Mouse (Mus musculus) heart, embryonic 16.5 days (tissue): ENCODE results near the gene Hmg20a. TPM values are rescaled to one million over a fixed set of nuclear protein-coding genes. Genes with fewer than 3 reads are reported as not detected.
A peak's percentile ranks its signal among the peaks of the same experiment; 100 is the strongest.

Experiments
- ATAC-seq: fragments of 200-750 bp; cut with Nextera tagmentation; replicated peaks from 2 replicates; pipeline ENCODE4 v1.8.0; 2017; ENCODE audit warnings: moderate number of reproducible peaks; ENCODE audit not compliant: insufficient read depth, low FRiP score; ENCODE audit errors: extremely low read depth
- H3K27ac ChIP-seq: fragments of 300-500 bp; sonication (generic); 2 replicates; pipeline ENCODE4 v1.5.1; 2014; ENCODE audit warnings: mild to moderate bottlenecking, low read length, control low read depth, moderate library complexity
- H3K27me3 ChIP-seq: fragments of 300-500 bp; sonication (generic); 2 replicates; pipeline ENCODE4 v1.6.1; 2014; ENCODE audit warnings: low read length, mixed read lengths; ENCODE audit not compliant: control insufficient read depth, insufficient read depth
- H3K36me3 ChIP-seq: fragments of 300-500 bp; sonication (generic); 2 replicates; pipeline ENCODE4 v1.6.1; 2014; ENCODE audit not compliant: control insufficient read depth, insufficient read depth
- H3K4me1 ChIP-seq: fragments of 300-500 bp; sonication (generic); 2 replicates; pipeline ENCODE4 v1.6.1; 2014; ENCODE audit warnings: low read length, mixed read lengths; ENCODE audit not compliant: control insufficient read depth, insufficient read depth
- H3K4me2 ChIP-seq: fragments of 300-500 bp; sonication (generic); 2 replicates; pipeline ENCODE4 v1.6.1; 2014; ENCODE audit warnings: low read depth, mild to moderate bottlenecking, control low read depth, low read length
- H3K4me3 ChIP-seq: fragments of 300-500 bp; sonication (generic); 2 replicates; pipeline ENCODE4 v1.5.1; 2014; ENCODE audit warnings: mild to moderate bottlenecking, control low read depth, low read length
- H3K9ac ChIP-seq: fragments of 300-500 bp; sonication (generic); 2 replicates; pipeline ENCODE4 v1.6.1; 2014; ENCODE audit warnings: low read length, control low read depth
- H3K9me3 ChIP-seq: fragments of 300-500 bp; sonication (generic); replicated peaks from 2 replicates; pipeline ENCODE4 v1.6.1; 2016; ENCODE audit warnings: low read length; ENCODE audit not compliant: control insufficient read depth
- WGBS: fragments of 180-500 bp; shearing (Covaris S2); extraction: QIAGEN DNeasy Blood & Tissue Kit; methylation state at CpG from one replicate; pipeline ENCODE4 v1.1.7; 2014; 5-methylcytosine and 5-hydroxymethylcytosine counted together
- polyA plus RNA-seq: library from polyadenylated mRNA; unstranded; fragments of >200 nt; fragmentation: Nextera tagmentation; extraction: Ambion mirVana; gene quantifications from 2 replicates; pipeline ENCODE4 v1.2.1, GENCODE M21; 2015

Hmg20a gene
- polyA plus RNA-seq, 1 experiment from 2014 or later: 54.1 TPM

DNA sequence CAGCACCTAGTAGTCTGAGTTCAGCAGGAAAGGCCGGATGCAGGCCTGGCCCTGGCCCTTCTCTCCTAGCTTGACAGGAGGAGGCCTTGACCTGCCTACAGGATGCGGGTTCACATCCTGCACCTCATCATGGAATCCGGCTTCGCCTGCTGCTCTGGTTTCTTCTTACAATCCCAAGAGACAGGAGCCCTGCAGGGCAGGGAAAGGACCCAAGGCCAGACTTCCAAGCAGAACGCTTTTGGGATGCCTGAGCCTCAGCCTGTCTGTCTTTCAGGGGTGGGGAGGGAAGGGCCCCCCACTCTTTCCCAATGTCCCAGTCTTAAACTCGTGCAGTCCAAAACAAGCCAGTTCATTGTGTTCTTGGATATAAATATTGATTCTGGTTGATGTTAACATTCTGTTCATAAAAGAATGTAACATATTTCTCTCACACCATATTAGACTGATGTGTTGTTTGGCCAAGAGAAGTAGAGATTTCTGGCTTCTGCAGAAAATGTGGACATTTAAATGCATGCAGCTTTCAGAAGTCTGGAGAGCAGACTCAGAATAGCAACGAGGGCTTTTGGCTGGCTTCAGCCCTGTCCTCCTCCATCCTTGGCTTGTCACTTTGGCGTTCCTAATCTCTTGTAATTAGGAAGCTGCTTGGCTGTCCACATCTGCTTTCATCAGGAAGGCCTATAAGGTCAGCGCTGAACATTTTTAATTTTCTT is 86.8 kb downstream of the Hmg20a start:
- Histone ChIP-seq H3K4me3 (peak overlapping the region; percentile 56), H3K4me1 (peaks cover 74% of the 10 kb centered on the region), H3K36me3 (no peaks in the 10 kb centered on the region), H3K4me2 (peak overlapping the region; percentile 93), H3K27me3 (no peaks in the 10 kb centered on the region), H3K9ac (peak overlapping the region; percentile 55), H3K27ac (peak overlapping the region; percentile 100), H3K9me3 (no peaks in the 10 kb centered on the region)
- WGBS: 45% methylated on average over 9 of the region's 9 CpGs
- peak; percentile 10; the same call in 1 of the 2 replicates for ATAC-seq

DNA sequence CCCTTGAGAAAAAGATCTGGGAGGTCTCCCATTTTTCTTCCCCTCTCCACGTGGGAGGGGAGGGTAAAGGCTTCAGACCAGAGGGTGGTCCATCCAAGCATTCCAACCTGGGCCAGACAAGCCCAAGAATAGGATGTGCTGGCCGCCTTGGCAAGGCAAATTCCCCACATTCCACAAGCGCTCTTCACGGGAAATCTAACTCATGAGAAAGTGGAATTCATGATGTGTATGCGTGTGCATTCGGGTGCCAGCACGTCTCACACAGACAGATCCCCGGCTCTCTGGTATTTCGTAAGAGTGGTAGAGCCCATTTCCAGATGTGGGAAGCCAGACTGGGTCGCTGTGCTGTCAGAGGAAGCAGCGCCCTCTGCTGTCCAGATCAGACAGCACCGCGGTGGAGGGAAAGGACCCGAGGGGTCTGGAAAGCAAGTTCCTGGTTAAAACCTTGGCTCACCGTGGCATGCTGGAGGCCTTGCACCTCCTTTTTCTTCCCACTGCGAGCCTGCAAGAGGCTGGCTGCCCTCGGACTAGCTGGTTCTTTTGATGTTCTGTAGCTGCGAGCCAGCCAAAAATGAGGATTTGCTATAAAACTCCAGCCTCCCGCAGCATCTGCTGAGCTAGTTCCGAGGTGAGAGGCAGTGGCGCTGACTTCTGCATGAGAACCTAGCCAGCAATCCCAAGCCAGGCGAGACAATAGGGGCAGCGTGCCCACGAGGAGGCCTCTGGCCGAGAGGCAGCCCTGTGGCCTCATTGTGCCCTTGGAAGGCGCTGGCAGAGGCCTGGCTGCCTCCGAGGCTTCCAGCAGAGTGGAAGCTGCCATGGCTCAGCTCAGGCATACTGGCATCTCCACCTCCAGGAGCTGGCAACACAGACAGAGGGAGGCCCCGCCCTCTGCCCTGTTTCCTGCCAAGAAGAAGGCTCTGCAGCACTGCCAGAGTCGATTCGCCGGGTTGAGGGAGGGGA is 87.7 kb downstream of the Hmg20a start:
- Histone ChIP-seq H3K36me3 (no peaks in the 10 kb centered on the region), H3K4me3 (peak overlapping the region; percentile 56), H3K27me3 (no peaks in the 10 kb centered on the region), H3K4me1 (peaks cover 69% of the 10 kb centered on the region), H3K9ac (peak overlapping the region; percentile 85), H3K4me2 (peak overlapping the region; percentile 93), H3K9me3 (no peaks in the 10 kb centered on the region), H3K27ac (peak overlapping the region; percentile 100)
- ATAC-seq: peak; percentile 74
- 1% methylated on average over 31 of the region's 31 CpGs for WGBS

DNA sequence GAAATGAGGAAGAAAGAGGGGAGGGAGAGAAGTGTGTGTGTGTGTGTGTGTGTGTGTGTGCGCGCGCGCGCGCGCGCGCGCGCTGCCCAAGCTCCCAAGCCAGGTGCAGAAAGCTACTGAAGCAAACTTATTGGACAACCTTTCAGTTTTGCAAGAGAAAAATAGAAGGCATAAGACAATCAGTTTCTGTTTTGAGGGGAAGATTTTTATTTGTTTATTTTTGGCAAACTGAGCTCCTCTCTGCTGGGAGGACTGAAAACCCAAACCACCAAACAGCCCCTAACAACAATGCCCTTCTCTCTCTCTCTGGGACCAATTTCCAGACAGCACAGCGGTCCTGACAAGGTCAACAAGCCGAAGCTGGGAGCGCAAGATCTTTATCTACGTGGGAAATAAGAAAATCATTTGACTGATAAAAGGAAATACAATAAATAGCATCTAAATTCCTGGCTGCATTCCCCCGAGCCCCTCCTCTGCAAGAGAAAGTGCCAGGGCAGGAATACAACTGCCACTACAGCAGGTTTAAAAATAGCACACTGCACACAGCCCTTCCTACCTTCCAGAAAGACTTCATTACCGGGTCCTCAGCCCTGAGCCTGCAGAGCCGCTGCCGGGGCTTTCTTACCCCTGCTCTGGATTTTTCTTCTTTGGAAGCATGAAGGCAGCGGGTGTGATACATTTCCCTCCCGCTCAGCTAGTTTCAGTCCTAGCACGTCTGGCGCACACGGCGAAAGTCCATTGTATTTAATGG is 88.7 kb downstream of the Hmg20a start:
- ATAC-seq: peak; percentile 47
- peak overlapping the region; percentile 56 for H3K4me3 ChIP-seq
- no peaks in the 10 kb centered on the region for H3K27me3 ChIP-seq
- peak overlapping the region; percentile 85 for H3K9ac ChIP-seq
- peak overlapping the region; percentile 100 for H3K27ac ChIP-seq
- H3K4me2 ChIP-seq: peak overlapping the region; percentile 93
- H3K4me1 ChIP-seq: peaks cover 59% of the 10 kb centered on the region
- H3K9me3 ChIP-seq: no peaks in the 10 kb centered on the region
- H3K36me3 ChIP-seq: no peaks in the 10 kb centered on the region
- WGBS: under 1% methylated on average over 25 of the region's 25 CpGs

DNA sequence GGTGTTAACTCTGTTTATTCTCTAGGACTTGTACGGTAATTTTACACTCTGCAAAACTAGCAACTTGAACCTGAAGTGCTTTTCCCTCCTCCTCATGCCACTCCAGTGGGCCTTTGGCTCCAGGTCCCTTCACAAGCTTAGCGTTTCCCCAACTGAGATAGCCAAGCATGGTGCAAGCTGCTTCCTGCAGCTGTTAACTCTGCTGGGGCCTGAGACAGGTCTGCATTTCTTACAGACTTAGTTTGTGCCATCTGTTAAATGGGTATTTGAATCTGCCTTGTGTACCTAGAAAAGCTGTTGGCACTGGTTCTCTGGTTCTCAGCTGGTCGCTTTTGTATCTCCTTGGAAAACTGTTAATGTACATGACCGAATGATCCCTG is 89.3 kb downstream of the Hmg20a start:
- WGBS: 46% methylated on average over 4 of the region's 4 CpGs
- no peak for ATAC-seq
- Histone ChIP-seq H3K4me2 (peak overlapping the region; percentile 93), H3K27me3 (no peaks in the 10 kb centered on the region), H3K4me1 (peaks cover 53% of the 10 kb centered on the region), H3K4me3 (peak overlapping the region; percentile 56), H3K9ac (peak overlapping the region; percentile 85), H3K27ac (peak overlapping the region; percentile 100), H3K9me3 (no peaks in the 10 kb centered on the region), H3K36me3 (no peaks in the 10 kb centered on the region)

DNA sequence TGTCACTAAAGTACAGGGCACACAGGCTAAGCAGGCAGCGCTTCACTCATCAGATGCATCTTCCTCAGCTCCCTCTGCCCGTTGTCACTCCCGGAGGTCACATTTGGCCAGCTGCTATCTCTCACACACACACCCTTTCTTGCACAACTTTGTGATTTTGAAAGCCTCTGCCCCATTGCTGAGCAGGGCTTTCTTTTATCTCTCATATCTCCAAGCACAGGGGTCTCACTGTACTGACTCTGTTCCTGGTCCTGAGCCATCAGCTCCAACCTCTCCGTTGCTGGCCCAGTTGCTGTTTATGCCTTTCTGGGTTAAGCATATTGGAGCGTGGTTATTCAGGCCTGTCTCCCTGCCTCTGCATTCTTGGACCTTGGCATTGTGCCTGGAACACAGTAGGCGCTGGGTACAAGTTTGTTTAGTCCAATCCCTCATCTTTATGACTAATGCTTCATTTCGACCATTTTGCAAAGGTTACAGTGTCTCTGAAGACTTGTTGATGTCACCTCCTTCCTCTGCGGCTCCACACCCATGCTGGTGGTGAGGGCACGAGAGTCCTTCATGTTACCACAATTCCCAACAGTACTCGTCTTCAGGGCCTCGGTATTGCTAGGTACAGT is 90.5 kb downstream of the Hmg20a start:
- Histone ChIP-seq H3K4me3 (no peak overlapping the region), H3K4me1 (peaks cover 45% of the 10 kb centered on the region), H3K27ac (peak overlapping the region; percentile 79), H3K36me3 (no peaks in the 10 kb centered on the region), H3K27me3 (no peaks in the 10 kb centered on the region), H3K9ac (no peak overlapping the region; the same call in 1 of the 2 replicates), H3K4me2 (no peak overlapping the region), H3K9me3 (no peaks in the 10 kb centered on the region)
- ATAC-seq: no peak
- 34% methylated on average over 11 of the region's 11 CpGs for WGBS

- no peak for ATAC-seq
- no peaks in the 10 kb centered on the region for H3K27me3 ChIP-seq
- H3K4me1 ChIP-seq: peaks cover 33% of the 10 kb centered on the region
- 67% methylated on average over 2 of the region's 2 CpGs for WGBS
- H3K9me3 ChIP-seq: no peaks in the 10 kb centered on the region
- no peak overlapping the region for H3K4me2 ChIP-seq
- H3K27ac ChIP-seq: no peak overlapping the region
- no peaks in the 10 kb centered on the region for H3K36me3 ChIP-seq
- no peak overlapping the region for H3K4me3 ChIP-seq
- H3K9ac ChIP-seq: no peak overlapping the region
Measured at GRCm38 (mm10) chr9:56510281-56510680, 91.9 kb downstream of the Hmg20a start.

- WGBS: 85% methylated on average over 4 of the region's 4 CpGs
- Histone ChIP-seq H3K9ac (no peak overlapping the region), H3K36me3 (no peaks in the 10 kb centered on the region), H3K4me1 (peaks cover 35% of the 10 kb centered on the region), H3K9me3 (no peaks in the 10 kb centered on the region), H3K4me3 (no peak overlapping the region), H3K27me3 (no peaks in the 10 kb centered on the region), H3K4me2 (no peak overlapping the region), H3K27ac (no peak overlapping the region)
- ATAC-seq: no peak
Measured at GRCm38 (mm10) chr9:56512486-56512885, 94.1 kb downstream of the Hmg20a start.

GRCm38 (mm10) chr9:56515110-56515509 is 96.7 kb downstream of the Hmg20a start:
- H3K27ac ChIP-seq: no peak overlapping the region
- H3K36me3 ChIP-seq: no peaks in the 10 kb centered on the region
- 73% methylated on average over 5 of the region's 5 CpGs for WGBS
- no peak overlapping the region for H3K9ac ChIP-seq
- no peak overlapping the region for H3K4me3 ChIP-seq
- H3K4me1 ChIP-seq: peaks cover 17% of the 10 kb centered on the region
- no peak for ATAC-seq
- no peaks in the 10 kb centered on the region for H3K27me3 ChIP-seq
- no peak overlapping the region for H3K4me2 ChIP-seq
- no peaks in the 10 kb centered on the region for H3K9me3 ChIP-seq
